In the genomic region with DNA sequence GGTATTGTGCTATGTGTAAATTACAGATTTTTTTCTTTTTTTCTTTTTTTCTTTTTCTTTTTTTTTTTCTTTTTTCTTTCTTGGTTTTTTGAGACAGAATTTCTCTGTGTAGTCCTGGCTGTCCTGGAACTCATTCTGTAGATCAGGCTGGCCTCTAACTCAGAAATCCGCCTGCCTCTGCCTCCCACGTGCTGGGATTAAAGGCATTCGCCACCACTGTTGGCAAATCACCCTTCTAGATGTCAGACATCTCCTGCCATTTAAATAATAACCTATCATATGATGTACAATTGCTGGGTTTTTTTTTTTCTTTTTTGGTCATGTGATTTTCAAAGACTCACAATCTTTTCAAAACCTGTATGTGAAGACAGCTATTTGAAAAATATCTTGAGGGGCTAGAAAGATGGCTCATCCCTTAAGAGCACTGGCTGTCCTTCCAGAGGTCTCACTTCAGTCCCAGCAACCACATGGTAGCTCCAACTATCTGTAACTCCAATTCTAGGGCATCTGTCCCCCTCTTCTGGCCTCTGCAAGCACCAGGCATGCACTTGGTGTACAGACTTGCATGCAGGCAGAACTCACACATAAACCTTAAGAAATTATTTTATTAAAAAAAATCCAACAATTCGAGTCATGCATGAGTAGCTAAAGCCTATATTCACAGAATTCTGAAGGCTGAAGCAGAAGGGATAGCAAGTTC, we compare ENCODE assay signal across 8 mouse cellular contexts. TPM values are rescaled to one million over a fixed set of nuclear protein-coding genes. Genes with fewer than 3 reads are reported as not detected.
DNase-seq lines count a peak whose midpoint lies in the region; ATAC-seq lines count a peak whose summit lies in the region.

No protein-coding gene starts in this region.

- peaks cover 32% of the 10 kb centered on the region for H3K4me1 ChIP-seq in erythroblast, embryonic 14.5 days (ENCODE audit: control insufficient read depth)
- peaks cover 7% of the 10 kb centered on the region for H3K4me1 ChIP-seq in limb, embryonic 12.5 days (replicated peaks)

- peak overlapping the region; percentile 60 for H3K4me2 ChIP-seq in limb, embryonic 12.5 days

- H3K27me3 ChIP-seq in erythroblast, embryonic 14.5 days (ENCODE audit: control insufficient read depth) = no peaks in the 10 kb centered on the region
- H3K27me3 ChIP-seq in limb, embryonic 12.5 days = no peaks in the 10 kb centered on the region

- no peak for ATAC-seq in erythroblast, adult 5-6 weeks (replicated peaks; ENCODE audit: low FRiP score, poor library complexity, severe bottlenecking)
- no peak for ATAC-seq in limb, embryonic 12.5 days (ENCODE audit: insufficient number of reproducible peaks, insufficient read depth, low FRiP score, low TSS enrichment, low read depth)

- no peaks in the 10 kb centered on the region for H3K9me3 ChIP-seq in erythroblast, embryonic 14.5 days (ENCODE audit: control insufficient read depth, low read length)
- H3K9me3 ChIP-seq in limb, embryonic 12.5 days = no peaks in the 10 kb centered on the region

- H3K4me3 ChIP-seq in erythroblast, embryonic 14.5 days (replicated peaks) = peak overlapping the region; percentile 94
- peak overlapping the region; percentile 97 for H3K4me3 ChIP-seq in limb, embryonic 12.5 days (replicated peaks)

- 79% methylated on average over 4 of the region's 4 CpGs for WGBS in limb, embryonic 12.5 days

- intact Hi-C loops in gastrocnemius, postnatal 36 days (cut with DNase I) = loop anchor here (5.0 to 10.0 kb wide), 3 partner anchors 40 to 187 kb away; partner anchors contain the start of gene Msh6

- H3K27ac ChIP-seq in limb, embryonic 12.5 days = no peak overlapping the region

- H3K36me3 ChIP-seq in erythroblast, embryonic 14.5 days (ENCODE audit: control insufficient read depth) = no peaks in the 10 kb centered on the region
- H3K36me3 ChIP-seq in limb, embryonic 12.5 days = no peaks in the 10 kb centered on the region

- no peak overlapping the region for H3K9ac ChIP-seq in limb, embryonic 12.5 days (replicated peaks)

- peak; percentile 44 for DNase-seq in thymus, postnatal 14 days
- DNase-seq in thymus, postnatal 10 days (ENCODE audit: low spot score in 2 of 2) = no peak
- DNase-seq in retina, postnatal 1 day = no peak
- DNase-seq in ovary, postnatal 14 days (ENCODE audit: low spot score) = no peak
- no peak for DNase-seq in gastrocnemius, postnatal 36 days

RNA-seq across cellular contexts. Expression of gene Fbxo11, which starts 2.3 kb away (rescaled TPM):
- polyA plus RNA-seq in erythroblast, embryonic 14.5 days (2012) = 0.16 and 0.17 TPM in 2 replicates
- 11.5 and 13.2 TPM in 2 replicates for total RNA-seq in erythroblast, adult 5-6 weeks (2015; ENCODE audit: low replicate concordance)
- 5.7 and 8.7 TPM in 2 replicates for total RNA-seq in erythroblast, adult 5-6 weeks (2017; ENCODE audit: low replicate concordance)
- 23.5 and 29.1 TPM in 2 replicates for polyA plus RNA-seq in limb, embryonic 12.5 days (2016; fragmentation: Nextera tagmentation; extraction: Ambion mirVana)
- 10 to 100 TPM; 25.5 to 28.0 TPM for total RNA-seq in gastrocnemius, postnatal 36 days (2021)
